Mouse (Mus musculus): ENCODE measurements around the gene Ptpn21. TPM values are rescaled to one million over a fixed set of nuclear protein-coding genes. Genes with fewer than 3 reads are reported as not detected.

The Ptpn21 gene
- total RNA-seq, 1 experiment: 10.4 TPM

DNA sequence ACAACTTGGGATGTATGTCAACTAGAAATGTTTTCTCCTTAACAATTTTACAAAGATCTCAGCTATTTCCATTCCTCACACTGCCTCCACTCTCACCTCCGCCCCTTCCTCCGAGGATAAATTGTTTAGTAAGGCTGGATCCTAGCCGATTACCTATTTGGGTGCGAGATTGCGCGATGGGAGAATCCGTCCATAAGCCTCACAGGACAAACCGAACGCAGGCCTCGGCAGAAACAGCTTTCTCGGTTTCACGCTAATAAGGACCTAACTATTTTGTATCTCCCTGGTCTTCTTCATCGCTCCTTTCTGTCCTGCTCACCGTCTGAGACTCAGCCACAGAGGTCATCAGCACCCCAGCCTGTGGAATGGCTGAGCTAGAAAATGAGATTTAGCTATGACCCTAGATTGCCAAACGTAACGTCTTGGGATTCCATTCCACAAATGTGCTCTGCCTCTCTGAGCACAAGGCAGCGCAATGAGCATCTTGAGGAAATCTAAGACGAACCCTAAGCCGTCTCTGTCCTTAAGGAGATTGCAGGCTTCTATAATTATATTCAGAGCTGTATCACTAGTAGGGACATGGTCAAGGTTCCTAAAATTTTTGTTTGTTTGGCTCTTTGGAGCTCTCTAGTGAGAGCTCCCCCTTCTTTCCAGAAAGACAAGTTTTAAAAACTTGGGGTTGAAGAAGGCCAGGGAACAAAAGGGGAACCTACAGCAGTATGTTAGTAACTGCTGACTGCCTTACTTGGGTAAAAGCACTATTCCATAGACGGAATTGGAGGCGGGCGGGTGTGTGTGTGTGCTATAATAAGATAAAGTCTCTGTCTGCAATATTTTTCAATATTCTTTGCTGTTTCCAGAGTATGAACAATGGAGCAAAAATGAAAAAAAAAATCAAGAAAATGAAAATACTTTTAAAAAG, 2.1 kb downstream of the Ptpn21 start:
- Histone ChIP-seq H3K4me3 (ENCODE audit: insufficient read depth in 1 of 2, low read depth in 1 of 2, low read length in 2 of 2, poor library complexity in 1 of 2, severe bottlenecking in 1 of 2) (peak overlapping the region; percentile 54 to 72), H3K27ac (ENCODE audit: insufficient read depth, low read depth, low read length, poor library complexity, severe bottlenecking) (peak overlapping the region; percentile 25; the same call in 1 of the 2 replicates), H3K9me3 (ENCODE audit: control insufficient read depth, insufficient read depth, low read depth, low read length) (no peaks in the 10 kb centered on the region), H3K4me1 (ENCODE audit: control insufficient read depth in 2 of 2, insufficient read depth in 2 of 2, low read length in 2 of 2, poor library complexity in 1 of 2) (peaks cover 5 to 6% of the 10 kb centered on the region in 2 experiments; a peak in 3 of 4 replicates), H3K36me3 (ENCODE audit: control insufficient read depth, insufficient read depth, low read length, poor library complexity, severe bottlenecking) (no peaks in the 10 kb centered on the region; the same call in 1 of the 2 replicates), H3K9ac (ENCODE audit: insufficient read depth, low read depth, low read length, poor library complexity, severe bottlenecking) (peak overlapping the region; percentile 76)
- in situ Hi-C loops (cut with MboI; ENCODE audit: low sequenced_read_pairs in 2 of 2, unreplicated experiment in 2 of 2): no loop called here
- no peak for TF ChIP-seq ZNF384 (IDR thresholded peaks at IDR 0.05; ENCODE audit: low read depth, low read length)
- TF ChIP-seq HCFC1 (IDR thresholded peaks at IDR 0.05; ENCODE audit: borderline replicate concordance, insufficient read depth, low read length): no peak
- TF ChIP-seq CHD2 (IDR thresholded peaks at IDR 0.05; ENCODE audit: low read depth, low read length): no peak; the same call in 1 of the 2 replicates
- no peak for TF ChIP-seq MAFK (IDR thresholded peaks at IDR 0.05; ENCODE audit: insufficient read depth, low read depth, low read length)
- TF ChIP-seq ZC3H11A (IDR thresholded peaks at IDR 0.05; ENCODE audit: borderline replicate concordance, low read depth, low read length): no peak
- DNase-seq (ENCODE audit: low read depth, low spot score): no peak

DNA sequence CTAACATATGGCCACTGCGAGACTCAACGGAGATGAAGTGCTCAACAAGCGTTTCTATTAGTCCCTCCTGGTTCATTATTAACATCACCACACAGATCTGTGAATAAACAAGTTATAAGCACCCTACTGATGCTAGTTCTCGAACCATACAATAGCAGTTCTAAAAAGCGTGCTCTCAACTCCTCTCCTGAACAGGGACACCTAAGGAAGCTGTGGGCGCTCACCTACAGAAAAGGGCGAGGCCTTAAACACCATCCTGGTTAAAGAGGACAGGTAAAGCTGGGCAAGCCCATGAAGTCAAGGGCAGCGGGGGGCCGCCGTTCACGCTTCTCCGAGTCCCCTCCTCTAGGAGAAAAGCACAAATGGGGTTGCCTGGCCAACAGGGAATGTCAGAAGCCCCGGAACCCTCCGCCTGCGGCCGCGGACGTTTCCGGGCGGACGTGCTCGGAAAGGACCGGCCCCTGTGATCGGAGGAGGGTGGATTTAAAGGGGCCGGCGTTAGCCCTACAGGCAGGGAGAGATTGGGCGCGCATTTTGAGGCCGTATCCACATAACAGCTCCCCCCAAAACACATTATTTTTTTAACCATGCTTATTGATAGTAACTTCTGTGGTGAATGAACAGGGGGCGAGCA, 2.8 kb downstream of the Ptpn21 start:
- in situ Hi-C loops (cut with MboI; ENCODE audit: low sequenced_read_pairs in 2 of 2, unreplicated experiment in 2 of 2): no loop called here
- peaks cover 5 to 6% of the 10 kb centered on the region in 2 experiments; a peak in 3 of 4 replicates for H3K4me1 ChIP-seq (ENCODE audit: control insufficient read depth in 2 of 2, insufficient read depth in 2 of 2, low read length in 2 of 2, poor library complexity in 1 of 2)

DNA sequence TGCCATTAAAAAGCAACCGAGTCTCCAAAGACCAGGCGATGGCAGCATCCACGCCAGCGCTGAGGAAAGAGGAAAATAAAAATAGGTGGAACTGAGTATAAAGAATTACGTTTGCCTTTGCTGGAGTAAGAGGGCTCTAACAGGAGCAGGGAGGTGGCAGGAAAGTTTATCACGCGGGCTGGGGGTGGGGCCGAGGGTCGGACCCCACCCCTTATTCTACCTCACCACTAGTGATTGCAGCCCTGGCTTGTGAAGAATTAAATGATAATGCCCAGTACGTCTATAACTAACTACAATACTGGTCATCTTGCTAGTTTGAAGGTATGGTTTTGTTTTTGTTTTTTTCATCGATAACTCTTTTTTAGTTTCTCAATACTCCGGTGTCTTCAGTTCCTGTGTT, 3.4 kb downstream of the Ptpn21 start:
- no peak for DNase-seq (ENCODE audit: low read depth, low spot score)

More for the DNA sequence above, 2.8 kb downstream of the Ptpn21 start:
- H3K27ac ChIP-seq (ENCODE audit: insufficient read depth, low read depth, low read length, poor library complexity, severe bottlenecking): no peak overlapping the region
- H3K36me3 ChIP-seq (ENCODE audit: control insufficient read depth, insufficient read depth, low read length, poor library complexity, severe bottlenecking): no peaks in the 10 kb centered on the region; the same call in 1 of the 2 replicates
- H3K4me3 ChIP-seq (ENCODE audit: insufficient read depth in 1 of 2, low read depth in 1 of 2, low read length in 2 of 2, poor library complexity in 1 of 2, severe bottlenecking in 1 of 2): peak overlapping the region; percentile 54 to 72
- H3K9me3 ChIP-seq (ENCODE audit: control insufficient read depth, insufficient read depth, low read depth, low read length): no peaks in the 10 kb centered on the region
- peak overlapping the region; percentile 76 for H3K9ac ChIP-seq (ENCODE audit: insufficient read depth, low read depth, low read length, poor library complexity, severe bottlenecking)
- DNase-seq (ENCODE audit: low read depth, low spot score): peak; percentile 64
- TF ChIP-seq CHD2 (IDR thresholded peaks at IDR 0.05; ENCODE audit: low read depth, low read length): peak; percentile 68; the same call in 1 of the 2 replicates
- TF ChIP-seq MAFK (IDR thresholded peaks at IDR 0.05; ENCODE audit: insufficient read depth, low read depth, low read length): 0 out of 2 replicates have a peak, but pooled peaks have one; percentile 26
- 0 out of 2 replicates have a peak, but pooled peaks have one; percentile 10 for TF ChIP-seq ZC3H11A (IDR thresholded peaks at IDR 0.05; ENCODE audit: borderline replicate concordance, low read depth, low read length)
- TF ChIP-seq HCFC1 (IDR thresholded peaks at IDR 0.05; ENCODE audit: borderline replicate concordance, insufficient read depth, low read length): peak; percentile 88
- no peak for TF ChIP-seq ZNF384 (IDR thresholded peaks at IDR 0.05; ENCODE audit: low read depth, low read length)

DNA sequence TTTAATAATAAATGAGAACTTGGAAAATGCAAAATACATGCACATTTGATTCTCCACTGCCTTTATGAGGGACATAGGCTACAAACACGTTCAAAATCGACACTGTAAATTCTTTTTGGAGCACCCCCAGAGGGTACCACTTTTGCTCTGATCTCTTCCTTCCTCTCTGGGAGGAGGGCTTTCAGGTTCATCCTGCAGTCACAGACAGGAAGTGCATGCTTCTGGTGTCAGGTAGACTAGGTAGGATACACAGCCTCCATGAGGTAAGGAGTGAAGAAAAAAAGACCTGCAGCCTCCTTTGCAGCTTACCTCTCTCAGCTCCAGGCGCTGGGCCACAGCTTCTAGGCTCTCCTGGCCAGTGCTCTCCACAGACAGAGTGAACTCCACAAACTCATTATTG, 4.0 kb downstream of the Ptpn21 start:
- 0 out of 2 replicates have a peak overlapping the region, but pooled peaks have one; percentile 52 for H3K9ac ChIP-seq (ENCODE audit: insufficient read depth, low read depth, low read length, poor library complexity, severe bottlenecking)
- peaks cover 3% of the 10 kb centered on the region; the same call in 1 of the 2 replicates for H3K36me3 ChIP-seq (ENCODE audit: control insufficient read depth, insufficient read depth, low read length, poor library complexity, severe bottlenecking)
- no peak for DNase-seq (ENCODE audit: low read depth, low spot score)
- in situ Hi-C loops (cut with MboI; ENCODE audit: low sequenced_read_pairs in 2 of 2, unreplicated experiment in 2 of 2): no loop called here
- H3K27ac ChIP-seq (ENCODE audit: insufficient read depth, low read depth, low read length, poor library complexity, severe bottlenecking): no peak overlapping the region
- TF ChIP-seq ZNF384 (IDR thresholded peaks at IDR 0.05; ENCODE audit: low read depth, low read length) (no peak), HCFC1 (IDR thresholded peaks at IDR 0.05; ENCODE audit: borderline replicate concordance, insufficient read depth, low read length) (no peak), CHD2 (IDR thresholded peaks at IDR 0.05; ENCODE audit: low read depth, low read length) (no peak), MAFK (IDR thresholded peaks at IDR 0.05; ENCODE audit: insufficient read depth, low read depth, low read length) (no peak), ZC3H11A (IDR thresholded peaks at IDR 0.05; ENCODE audit: borderline replicate concordance, low read depth, low read length) (no peak)
- H3K9me3 ChIP-seq (ENCODE audit: control insufficient read depth, insufficient read depth, low read depth, low read length): no peaks in the 10 kb centered on the region
- H3K4me3 ChIP-seq (ENCODE audit: insufficient read depth in 1 of 2, low read depth in 1 of 2, low read length in 2 of 2, poor library complexity in 1 of 2, severe bottlenecking in 1 of 2): peak overlapping the region; percentile 54 to 72
- peaks cover 3 to 4% of the 10 kb centered on the region in 2 experiments; a peak in 3 of 4 replicates for H3K4me1 ChIP-seq (ENCODE audit: control insufficient read depth in 2 of 2, insufficient read depth in 2 of 2, low read length in 2 of 2, poor library complexity in 1 of 2)

More for the DNA sequence above, 3.4 kb downstream of the Ptpn21 start:
- H3K9me3 ChIP-seq (ENCODE audit: control insufficient read depth, insufficient read depth, low read depth, low read length): no peaks in the 10 kb centered on the region
- H3K4me1 ChIP-seq (ENCODE audit: control insufficient read depth in 2 of 2, insufficient read depth in 2 of 2, low read length in 2 of 2, poor library complexity in 1 of 2): peaks cover 5 to 6% of the 10 kb centered on the region in 2 experiments; a peak in 3 of 4 replicates
- H3K27ac ChIP-seq (ENCODE audit: insufficient read depth, low read depth, low read length, poor library complexity, severe bottlenecking): no peak overlapping the region
- TF ChIP-seq MAFK (IDR thresholded peaks at IDR 0.05; ENCODE audit: insufficient read depth, low read depth, low read length) (no peak), ZNF384 (IDR thresholded peaks at IDR 0.05; ENCODE audit: low read depth, low read length) (no peak), ZC3H11A (IDR thresholded peaks at IDR 0.05; ENCODE audit: borderline replicate concordance, low read depth, low read length) (no peak), CHD2 (IDR thresholded peaks at IDR 0.05; ENCODE audit: low read depth, low read length) (no peak), HCFC1 (IDR thresholded peaks at IDR 0.05; ENCODE audit: borderline replicate concordance, insufficient read depth, low read length) (no peak)
- in situ Hi-C loops (cut with MboI; ENCODE audit: low sequenced_read_pairs in 2 of 2, unreplicated experiment in 2 of 2): no loop called here
- peak overlapping the region; percentile 54 to 72 for H3K4me3 ChIP-seq (ENCODE audit: insufficient read depth in 1 of 2, low read depth in 1 of 2, low read length in 2 of 2, poor library complexity in 1 of 2, severe bottlenecking in 1 of 2)
- H3K36me3 ChIP-seq (ENCODE audit: control insufficient read depth, insufficient read depth, low read length, poor library complexity, severe bottlenecking): peaks cover 2% of the 10 kb centered on the region; the same call in 1 of the 2 replicates
- peak overlapping the region; percentile 52; the same call in 1 of the 2 replicates for H3K9ac ChIP-seq (ENCODE audit: insufficient read depth, low read depth, low read length, poor library complexity, severe bottlenecking)
